Mouse (Mus musculus) Muller cell, postnatal 12 days (primary cell): ENCODE measurements at regions not wholly inside any gene's neighbourhood (a gene's known extent, or its start where the extent isn't known, plus 50 kb on each side); places are given as distances from the start of the nearest gene placed in this dataset.

ENCODE experiments used
- DNase-seq: peaks from one replicate; pipeline ENCODE4 v3.0.0-alpha.2; 2015; ENCODE audit errors: inconsistent ontology term

GRCm38 (mm10) chr12:101268092-101268491 lies 136.4 kb upstream of the Catsperb start:
- peak; percentile 60 for DNase-seq

GRCm38 (mm10) chr12:101284195-101284594 lies 120.3 kb upstream of the Catsperb start:
- peak; percentile 70 for DNase-seq

GRCm38 (mm10) chr12:101301872-101302271 lies 102.6 kb upstream of the Catsperb start:
- no peak for DNase-seq
